Mouse (Mus musculus) embryo, embryonic 10.5 days (tissue): ENCODE results near the gene Taf12.
"Not testable (repeated sequence)": the region's sequence is repeated elsewhere in the genome, so short reads cannot be mapped to it uniquely, and the experiment has no call there.

Source experiments
- DNase-seq: peaks from one replicate; pipeline ENCODE4 v3.0.0-alpha.2; 2015; ENCODE audit warnings: low spot score

Gene Taf12

DNA sequence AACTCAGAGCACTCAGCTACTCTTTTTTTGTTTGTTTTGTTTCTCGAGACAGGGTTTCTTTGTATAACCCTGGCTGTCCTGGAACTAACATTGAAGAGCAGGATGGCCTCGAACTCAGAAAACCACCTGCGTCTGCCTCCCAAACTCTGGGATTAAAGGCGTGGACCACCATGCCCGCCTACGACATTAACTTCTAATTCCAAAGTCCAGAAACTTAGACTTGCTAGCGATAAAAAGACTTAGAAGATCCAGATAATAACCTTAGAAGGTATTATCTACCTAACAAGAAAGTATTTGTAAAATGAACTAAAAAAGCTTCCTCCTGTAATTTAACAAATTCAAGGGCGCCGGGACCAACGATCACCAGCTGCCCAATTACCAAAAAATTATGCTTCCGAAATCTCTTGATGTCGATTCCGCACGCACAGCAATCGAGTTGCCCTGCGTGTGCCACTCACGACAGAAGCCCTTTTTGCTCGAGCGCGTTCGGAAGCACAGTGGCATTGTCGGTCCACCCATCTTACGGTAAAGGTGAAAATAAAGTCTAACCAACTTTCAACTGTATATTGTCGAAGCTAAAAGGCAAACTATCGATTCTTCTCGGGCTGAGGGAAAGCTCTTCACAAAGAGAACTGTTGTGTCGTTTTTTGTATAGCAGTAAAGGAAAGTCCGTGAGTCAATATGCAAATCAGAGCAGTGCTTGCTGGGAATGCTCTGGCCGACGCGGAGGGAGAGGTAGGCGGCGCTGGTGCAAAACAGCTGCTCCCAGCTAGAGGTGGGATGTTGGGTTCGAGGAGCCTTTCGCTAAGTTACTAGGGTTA is 4.2 kb upstream of the Taf12 start:
- peak; percentile 97 for DNase-seq

DNA sequence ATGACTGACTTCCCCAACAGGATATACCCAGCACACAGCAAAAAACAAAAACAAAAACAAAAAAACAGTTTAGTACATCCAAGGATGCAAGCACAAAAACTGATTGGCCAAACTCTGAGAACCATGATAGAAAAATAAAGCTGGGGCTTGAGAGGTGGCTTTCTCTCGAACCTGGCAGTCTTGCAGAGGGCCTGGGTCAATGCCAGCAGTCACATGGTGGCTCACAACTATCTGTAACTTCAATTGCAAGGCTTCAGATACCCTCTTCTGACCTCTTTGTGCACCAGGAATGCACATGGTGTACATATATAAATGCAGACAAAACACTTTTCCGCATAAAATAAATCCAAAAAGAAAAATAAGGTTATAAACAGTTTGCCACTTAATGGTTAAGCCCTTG is 1.0 kb upstream of the Taf12 start:
- no peak for DNase-seq

DNA sequence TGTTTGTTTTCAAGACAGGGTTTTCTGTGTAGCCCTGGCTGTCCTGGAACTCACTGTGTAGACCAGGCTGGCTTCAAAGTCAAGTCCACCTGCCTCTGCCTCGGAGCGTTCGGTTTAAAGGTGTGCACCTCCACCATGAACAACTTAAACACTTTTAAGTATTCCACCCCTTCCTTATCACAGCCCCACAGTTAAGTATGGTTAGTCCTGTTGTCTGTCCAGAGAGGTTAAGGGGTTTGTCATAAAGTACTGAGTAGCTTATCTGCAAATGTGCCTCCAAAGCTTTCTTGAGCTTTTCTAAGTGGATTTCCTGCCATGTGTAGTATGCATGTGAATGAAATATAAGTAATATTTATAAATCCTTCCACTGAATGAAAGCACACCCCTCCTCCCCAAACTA is 1.8 kb downstream of the Taf12 start:
- no peak for DNase-seq

DNA sequence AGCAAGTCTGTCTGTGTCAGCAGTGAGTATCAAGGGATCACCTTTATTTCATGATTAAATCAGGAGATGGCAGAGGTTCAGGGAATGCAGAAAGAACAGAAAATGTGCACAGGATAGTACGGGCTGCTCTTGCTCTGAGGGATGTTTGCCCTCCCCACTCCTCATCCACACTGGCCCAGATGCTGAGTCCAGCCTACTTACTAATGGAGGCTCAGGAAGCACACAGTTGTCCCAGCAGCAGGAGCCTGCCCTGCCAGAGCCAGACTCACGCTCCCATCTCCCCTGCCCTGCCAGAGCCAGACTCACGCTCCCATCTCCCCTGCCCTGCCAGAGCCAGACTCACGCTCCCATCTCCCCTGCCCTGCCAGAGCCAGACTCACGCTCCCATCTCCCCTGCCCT is 14.7 kb downstream of the Taf12 start:
- DNase-seq: not testable (repeated sequence)

DNA sequence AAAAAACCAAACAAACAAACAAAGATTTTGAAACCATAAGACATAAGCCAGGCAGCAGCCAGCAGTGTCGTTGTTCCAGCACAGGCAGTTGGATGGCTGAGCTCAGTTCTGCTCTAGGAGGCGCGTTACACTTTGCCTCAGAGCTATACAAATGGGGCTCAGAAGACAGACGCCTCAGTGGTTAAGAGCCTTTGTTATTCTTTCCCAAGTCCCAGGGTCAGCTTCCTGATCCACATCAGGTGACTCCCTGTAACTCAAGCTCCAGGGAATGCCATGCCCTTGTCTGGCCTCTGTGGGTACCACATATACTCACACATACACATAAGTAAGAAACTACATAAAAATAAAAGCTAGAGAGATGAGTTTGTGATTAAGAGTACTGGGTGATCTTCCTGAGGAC is 16.9 kb downstream of the Taf12 start:
- no peak for DNase-seq

DNA sequence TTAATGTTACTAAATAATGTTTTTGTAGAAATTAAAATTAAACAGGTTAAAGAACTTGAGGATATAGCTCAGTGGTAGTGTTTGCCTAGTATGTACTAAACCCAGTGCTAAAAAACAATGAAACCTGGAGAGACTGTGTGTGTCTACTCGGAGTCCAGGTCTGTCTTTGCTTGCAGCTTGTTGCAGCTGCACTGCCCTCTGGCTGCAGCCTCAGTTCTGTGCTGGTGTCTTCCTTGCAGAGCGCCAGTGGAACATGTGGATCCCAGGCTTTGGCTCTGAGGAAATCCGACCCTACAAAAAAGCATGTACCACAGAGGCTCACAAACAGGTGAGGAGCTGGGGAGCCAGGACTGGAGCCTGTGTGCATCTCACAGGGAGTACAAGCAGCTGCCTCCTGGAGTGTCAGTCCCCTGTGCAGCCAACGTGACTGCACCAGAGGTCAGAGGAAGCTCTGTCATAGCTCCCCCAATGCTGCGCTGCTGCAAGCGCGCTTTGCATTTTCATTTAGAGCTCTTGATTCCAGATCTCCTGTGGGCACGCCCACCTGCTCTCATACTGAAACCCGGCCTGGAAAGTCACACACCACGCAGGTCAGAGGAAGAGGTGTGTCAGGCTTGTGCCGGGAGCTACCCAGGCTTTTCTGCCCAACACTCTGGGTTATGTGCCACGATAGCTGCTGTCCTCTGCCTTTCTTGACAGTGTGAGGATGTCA is 17.6 kb downstream of the Taf12 start:
- no peak for DNase-seq

DNA sequence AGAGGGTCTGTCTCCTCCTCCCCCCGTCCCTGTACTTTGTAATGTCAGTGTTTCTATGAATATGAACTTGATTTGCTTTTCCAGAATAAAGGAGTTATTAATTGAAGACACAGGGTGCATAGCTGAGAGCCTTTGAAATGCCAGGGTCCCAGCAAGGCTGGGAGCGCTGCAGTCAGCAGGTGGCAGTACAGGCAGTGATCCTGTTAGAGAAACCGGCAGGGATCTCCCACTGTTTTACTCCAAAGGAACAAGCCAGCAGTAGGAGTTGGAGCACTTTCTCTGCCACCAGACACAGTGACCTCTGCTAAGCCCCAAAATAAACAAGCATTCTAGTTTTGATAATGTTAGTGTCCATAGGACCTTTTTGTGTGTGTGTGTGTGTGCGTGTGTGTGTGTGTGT is 18.8 kb downstream of the Taf12 start:
- no peak for DNase-seq

DNA sequence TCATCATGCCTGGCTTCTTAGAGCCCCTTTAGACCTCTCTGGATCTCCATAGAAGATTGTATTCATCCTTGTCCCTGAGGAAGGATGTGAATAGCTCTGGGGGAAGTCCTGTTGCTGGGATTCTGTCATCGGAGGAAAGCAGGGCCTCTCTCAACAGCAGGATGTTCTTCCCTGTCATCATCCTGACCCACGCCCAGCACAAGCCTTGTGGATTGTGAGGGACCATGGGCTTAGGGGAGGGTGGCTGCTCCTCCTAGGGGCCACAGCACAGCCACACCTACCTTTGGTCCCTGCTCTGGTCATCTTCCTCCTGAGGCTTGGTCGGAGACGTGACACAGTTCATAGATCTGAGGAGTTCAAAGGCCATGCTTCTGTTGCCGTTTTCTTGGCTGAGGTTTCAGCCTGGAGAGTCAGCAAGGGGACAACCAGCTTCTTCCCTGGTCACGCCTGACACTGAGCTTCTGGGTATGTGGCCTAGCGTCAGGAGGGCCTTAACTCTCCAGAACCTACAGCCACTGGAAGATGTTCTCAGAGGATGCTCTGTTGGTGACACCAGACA is 19.6 kb downstream of the Taf12 start:
- no peak for DNase-seq

DNA sequence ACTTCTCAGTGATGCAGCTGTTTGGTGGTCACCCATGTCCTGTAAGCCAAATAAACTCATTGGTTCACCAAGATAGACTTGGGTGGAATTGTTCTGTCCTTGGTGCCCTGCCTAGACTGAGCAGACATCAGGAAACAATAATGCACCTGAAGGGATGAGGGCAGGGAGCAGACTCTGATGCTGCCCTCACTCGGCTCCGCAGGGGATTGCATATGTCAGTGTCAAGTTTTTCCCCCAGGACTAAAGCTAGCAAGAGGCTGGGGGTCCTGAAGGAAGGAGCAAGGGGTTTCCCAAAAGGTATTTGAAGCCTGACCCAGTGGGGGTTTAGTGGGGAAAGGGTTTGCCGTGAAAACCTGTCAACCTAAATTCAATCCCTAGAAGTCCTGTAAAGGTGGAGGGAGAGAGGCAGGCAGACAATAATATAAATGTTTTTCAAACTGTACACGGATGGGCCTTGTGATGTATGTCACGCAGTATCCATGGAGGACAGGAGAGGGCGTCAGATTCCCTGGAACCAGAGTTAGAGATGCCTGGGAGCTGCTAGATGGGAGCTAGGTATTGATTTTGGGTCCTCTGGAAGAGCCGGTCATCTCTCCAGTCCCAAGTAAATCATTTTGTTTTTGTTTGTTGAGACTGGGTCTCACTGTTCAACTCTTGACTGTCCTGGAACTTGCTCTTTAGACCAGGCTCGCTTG is 21.7 kb downstream of the Taf12 start:
- no peak for DNase-seq

DNA sequence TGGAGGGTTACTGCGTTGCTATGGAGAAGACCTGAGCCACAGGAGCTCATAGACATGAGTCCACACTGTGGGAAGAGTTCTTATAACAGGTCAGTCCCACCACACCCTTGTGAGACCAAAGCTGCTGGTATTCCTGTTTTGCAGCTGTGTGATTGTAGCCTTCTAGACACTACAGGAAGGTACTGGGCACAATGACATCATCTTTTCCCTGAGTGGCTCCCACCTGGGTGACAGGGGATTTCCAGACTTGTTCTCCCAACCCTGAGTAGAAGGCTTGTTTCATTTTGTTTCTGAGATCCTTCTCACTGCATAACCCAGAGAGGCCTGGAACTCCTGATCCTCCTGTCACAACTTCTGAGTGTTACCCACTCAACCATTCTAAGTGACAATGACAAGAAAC is 25.7 kb downstream of the Taf12 start:
- DNase-seq: no peak

DNA sequence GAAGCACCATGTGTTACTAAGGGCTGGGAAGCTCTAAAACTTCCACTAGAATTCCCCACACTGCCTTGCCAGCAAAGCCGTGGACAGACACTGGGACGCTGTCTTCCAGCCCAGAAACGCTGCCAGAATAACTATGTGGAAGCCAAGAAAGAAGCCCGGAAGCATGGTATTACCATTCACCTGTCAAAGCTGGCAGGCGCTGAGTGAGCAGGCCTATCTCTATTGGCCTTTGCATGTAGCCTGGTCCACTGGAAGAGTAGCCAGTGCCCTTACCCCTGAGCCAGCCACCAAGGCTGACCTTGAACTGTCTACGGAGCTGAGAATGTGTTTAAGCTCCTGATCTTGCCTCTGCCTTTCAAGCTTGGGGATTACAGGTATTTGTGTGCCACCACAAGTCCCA is 27.3 kb downstream of the Taf12 start:
- no peak for DNase-seq

DNA sequence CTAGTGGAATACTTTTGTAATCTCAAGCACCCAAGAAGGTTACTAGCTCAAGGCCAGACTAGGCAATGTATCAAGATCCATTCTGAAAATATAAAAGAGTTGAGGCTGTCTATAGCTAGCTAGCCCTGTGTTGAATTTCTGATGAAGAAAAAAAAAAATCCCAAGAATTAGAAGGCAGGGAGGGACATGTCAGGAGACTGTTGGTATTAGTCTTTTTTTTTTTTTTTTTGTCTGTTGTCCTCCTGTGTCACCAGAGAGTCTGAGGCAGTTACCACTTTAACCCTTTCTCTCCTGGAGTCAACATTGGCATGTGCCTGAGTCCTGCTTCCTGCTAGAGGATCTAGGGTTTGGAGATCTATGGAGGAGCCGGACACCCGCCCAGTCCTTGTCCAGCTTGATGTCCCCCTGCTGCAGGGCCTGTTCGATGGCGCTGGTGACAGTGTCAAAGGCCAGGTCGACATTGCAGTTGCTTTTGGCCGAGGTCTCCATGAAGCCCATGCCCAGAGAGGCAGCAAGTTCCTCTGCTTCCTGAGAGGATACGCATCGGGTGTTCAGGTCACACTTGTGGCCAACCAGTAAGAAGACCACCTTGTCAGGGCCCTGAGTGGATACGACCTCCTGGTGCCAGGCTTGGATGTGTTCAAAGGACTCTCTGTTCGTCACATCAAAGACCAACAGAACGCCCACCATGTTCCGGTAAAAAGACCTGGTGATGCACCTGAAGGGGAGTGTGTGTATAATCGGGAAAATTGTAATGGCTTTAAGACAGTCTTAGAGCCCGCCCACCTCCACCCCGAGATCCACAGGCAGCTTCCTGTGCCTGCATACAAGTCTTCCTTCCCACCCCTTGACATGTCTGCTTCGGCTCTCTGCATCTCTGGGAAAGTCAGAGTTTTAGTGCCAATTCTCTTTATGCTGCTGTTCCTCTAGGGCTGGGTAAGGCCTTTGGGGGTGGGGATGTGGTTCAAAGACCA is 28.1 kb downstream of the Taf12 start:
- no peak for DNase-seq

DNA sequence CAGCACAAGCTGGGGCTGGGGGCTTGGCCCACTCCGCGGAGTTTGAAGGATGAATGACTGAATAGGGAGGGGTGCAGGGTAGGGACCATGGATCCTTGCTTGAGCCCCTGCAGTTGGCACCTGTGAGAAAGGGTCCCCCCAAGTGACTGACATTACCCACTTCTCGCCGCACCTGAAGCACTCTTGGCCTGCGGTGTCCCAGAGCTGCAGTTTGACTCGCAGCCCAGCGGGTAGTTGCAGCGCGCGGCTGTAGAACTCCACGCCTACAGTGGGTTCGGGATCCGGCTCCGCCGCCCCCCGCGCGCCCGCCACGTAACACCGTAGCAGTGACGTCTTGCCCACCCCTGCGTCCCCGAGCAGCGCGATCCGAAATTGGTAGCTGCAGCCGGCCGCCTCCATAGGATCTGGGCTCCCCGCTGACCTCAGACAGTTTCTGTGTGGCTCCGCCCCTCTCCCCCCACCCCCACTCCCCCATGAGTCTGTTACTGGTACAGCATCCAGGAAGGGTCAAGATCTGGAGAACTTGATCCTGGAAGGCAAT is 28.8 kb downstream of the Taf12 start, which contains the start of gene Rab42:
TSS of gene Rab42 (minus strand) at position 447 of the 541 bp plus-strand sequence.
- peak; percentile 78 for DNase-seq

DNA sequence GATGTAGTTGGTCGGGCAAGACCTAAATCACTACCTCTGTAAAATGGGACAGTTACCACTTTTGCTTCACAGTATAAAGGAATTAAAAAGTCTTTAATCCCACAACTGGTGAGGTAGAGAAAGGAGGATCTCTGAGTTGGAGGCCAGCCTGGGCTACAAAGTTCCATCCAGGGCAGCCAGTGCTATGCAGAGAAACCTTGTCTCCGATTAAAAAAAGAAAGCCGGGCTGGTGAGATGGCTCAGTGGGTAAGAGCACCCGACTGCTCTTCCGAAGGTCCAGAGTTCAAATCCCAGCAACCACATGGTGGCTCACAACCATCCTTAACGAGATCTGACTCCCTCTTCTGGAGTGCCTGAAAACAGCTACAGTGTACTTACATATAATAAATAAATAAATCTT is 29.3 kb downstream of the Taf12 start:
- not testable (repeated sequence) for DNase-seq

DNA sequence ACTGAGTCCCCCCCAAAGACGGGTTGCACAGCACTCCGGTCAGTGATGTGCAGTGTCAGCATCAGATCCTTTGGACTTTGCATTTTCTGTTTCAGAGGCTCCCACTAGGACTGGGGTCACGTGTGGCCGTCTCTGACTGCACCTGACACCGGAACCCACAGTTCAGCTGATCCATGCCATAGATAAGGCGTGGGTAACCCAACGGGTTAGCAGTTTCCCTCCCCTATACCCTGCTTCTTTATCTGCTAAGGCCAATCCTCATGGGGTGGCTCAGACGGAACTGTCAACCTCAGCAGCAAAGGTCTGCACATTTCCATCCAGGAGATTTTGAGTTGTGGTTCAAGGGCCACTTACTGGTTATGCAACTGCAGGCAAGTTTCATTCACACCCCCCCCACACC is 31.1 kb downstream of the Taf12 start:
- DNase-seq: no peak

DNA sequence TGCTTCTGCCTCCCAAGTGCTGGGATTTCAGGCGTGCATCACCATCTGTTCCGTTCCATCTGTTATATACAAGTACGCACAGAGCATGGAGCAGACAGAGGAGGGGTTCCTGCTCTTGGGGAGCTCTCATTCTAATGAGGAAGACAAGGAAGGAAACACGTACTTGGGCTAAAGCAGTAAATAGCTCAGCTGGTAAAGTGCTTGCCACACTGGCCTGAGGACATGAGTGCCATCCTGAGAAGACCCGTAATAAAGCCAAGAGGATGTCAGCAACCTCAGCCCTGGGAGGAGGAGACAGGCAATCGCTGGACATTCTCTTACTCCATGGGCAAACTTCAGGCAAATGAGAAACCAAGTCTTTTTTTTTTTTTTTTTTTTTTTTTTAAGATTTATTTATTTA is 31.8 kb downstream of the Taf12 start:
- DNase-seq: no peak

DNA sequence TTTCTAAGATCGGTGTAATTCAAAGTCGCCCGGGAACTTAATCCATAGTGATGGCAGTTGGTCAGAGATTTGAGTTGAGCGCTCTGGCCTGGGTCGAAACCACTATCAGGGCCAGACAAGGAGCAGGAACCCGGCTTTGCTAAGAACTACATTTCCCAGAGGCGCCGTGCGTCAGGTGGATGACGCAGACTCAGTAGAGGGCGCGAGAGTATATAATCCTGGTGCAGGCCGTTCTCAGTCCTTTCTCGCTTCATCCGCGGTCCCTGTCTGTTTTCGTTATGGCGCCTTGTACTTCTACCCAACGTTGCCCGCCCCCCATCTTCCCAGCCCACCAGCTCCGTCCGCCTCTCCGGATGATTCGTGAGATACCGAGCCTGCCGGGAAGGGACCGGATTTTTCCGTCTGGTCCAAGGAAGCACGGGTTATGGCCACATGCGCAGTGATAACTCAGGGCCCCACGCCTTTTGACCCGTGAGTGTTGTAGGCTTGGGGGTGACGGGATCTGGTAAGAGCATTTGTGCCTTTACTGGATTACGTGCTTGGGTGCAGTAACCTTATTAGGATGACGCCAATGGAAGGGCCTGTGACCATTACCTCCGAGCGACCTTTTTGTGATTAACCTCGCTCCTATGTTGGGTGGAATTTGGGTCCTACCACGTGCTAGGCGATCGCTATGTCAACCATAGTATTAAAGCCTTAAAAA is 34.4 kb downstream of the Taf12 start:
- DNase-seq: peak; percentile 97

DNA sequence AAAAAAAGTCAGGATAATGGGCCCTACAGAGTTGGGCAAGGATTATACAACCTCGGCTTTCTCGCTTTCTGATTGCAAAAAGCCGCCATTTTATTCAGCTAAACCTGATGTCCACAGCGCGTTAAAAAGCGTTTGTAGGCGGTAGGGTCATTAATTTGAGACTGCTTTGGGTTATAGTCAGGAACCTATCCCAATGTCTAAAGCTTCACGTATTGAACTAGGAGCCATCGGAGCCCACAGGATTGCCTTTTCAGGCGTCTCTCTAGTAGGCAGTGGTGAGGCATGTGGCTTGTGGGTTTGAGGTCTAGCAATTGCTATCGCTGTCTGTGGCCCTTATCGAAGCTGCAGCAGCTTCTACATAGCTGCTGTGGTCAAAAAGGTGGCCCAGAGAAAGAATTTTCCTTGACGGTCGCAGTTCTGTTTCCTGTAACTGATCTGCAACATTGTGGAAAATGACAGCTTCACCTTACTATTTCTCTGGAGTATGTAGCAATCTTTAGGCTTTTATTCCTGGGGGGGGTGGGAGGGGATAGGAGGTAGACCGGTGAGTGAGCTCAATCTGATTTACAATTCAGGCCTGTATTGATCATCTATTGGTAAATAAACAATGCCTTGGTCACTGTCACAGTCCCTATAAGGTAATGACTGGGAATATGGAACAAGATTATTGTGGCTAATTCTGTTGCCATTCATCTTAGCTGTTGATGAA is 35.1 kb downstream of the Taf12 start:
- DNase-seq: no peak

DNA sequence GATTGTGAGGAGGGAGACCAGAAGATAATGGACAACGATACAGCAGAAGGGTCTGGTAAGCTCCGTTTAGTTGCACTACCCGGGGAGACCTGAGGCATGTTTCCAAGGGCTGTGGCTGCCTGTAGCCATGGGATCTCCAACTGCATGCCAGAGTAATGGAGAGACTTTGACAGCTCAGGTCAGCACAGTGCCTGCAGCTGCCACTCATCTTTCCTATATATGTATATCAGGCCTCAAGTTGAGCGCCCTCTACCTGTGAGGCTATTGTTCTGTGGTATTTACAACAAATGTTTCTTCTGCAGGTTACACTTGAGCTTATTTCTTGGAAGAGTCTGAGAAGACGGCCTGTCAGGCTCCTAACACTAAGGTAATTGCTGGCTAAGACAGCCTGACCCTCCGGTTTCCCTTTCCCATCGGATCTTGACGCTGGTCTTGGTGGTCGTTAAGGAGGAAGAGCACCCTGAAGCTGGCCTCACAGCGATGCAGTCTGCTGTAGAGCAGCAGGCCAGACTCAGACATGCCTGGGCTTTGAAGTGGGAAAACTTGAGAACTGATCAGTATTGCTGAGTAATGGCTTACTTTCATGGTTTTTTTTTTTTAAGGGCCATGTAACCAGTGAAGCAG is 35.8 kb downstream of the Taf12 start:
- DNase-seq: peak; percentile 59
